Mouse (Mus musculus): ENCODE results near the gene Erich6. TPM values are rescaled to one million over a fixed set of nuclear protein-coding genes. Genes with fewer than 3 reads are reported as not detected.

The Erich6 gene
- polyA plus RNA-seq, 1 experiment, result 1.9 TPM

DNA sequence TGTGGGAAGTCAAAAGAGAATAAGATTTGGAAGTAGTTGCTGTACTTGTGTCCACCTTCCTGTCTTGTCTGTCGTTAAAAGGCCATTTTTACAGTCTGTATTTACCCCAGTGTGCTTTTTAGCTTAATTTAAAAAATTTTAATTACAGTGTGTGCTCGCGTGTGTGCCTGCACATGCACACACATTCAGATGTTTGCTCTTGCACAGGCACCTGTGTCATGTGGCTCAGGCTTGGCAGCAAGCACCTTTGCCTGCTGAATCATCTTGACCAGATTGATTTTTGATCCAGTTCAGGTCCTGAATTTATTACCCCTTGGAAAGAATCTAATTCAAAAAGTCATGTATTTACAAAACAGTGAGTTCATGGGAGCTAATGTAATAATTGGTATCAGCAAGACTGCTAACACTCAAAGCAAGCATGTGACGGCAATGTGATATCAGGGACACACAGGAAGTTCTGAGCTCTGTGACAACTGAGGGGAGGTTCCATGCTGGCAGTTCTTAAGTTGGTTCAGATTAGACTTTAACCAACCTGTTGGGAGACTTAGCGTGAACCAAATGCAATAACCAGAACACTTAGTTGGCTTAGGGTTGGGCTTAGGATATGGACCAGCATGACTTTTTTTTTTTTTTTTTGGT, 54.1 kb downstream of the Erich6 start:
- Histone ChIP-seq H3K27ac (ENCODE audit: insufficient read depth, low read length) (no peak overlapping the region), H3K4me1 (ENCODE audit: control insufficient read depth, insufficient read depth, low read length) (peaks cover 5% of the 10 kb centered on the region), H3K4me3 (replicated peaks; ENCODE audit: insufficient read depth, low read depth, low read length) (no peak overlapping the region), H3K27me3 (ENCODE audit: control insufficient read depth, insufficient read depth, low read length) (no peaks in the 10 kb centered on the region)
- WGBS, result 67% methylated on average over 5 of the region's 5 CpGs
- DNase-seq, result no peak
- no peak for TF ChIP-seq POLR2A (IDR thresholded peaks at IDR 0.05; ENCODE audit: borderline replicate concordance, insufficient read depth, low read length)

DNA sequence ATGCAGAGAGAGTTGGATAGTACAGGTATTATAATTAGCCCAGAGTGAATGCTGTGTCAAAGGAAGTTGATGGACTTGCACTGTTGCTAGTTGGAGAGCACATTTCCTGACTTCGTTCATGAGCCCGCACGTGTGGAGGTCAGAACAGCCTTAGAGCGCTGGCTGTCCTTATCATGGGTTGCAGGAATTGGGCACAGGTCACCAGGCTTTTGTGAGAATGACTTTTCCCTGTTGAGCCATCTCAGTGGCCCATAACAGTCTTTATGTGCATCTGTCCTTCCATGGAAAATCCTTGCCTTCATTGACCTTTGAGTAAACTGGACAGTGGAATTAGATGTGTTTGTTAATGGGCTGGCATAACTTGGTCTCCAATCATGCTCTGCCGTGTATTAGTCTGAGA, 54.7 kb downstream of the Erich6 start:
- no peak for TF ChIP-seq CTCF (IDR thresholded peaks at IDR 0.05; ENCODE audit: borderline replicate concordance, insufficient read depth, low read depth, low read length)
- no peak for TF ChIP-seq POLR2A (IDR thresholded peaks at IDR 0.05; ENCODE audit: borderline replicate concordance, insufficient read depth, low read length)
- Histone ChIP-seq H3K4me1 (ENCODE audit: control insufficient read depth, insufficient read depth, low read length) (peaks cover 5% of the 10 kb centered on the region), H3K4me3 (replicated peaks; ENCODE audit: insufficient read depth, low read depth, low read length) (no peak overlapping the region), H3K27ac (ENCODE audit: insufficient read depth, low read length) (no peak overlapping the region), H3K27me3 (ENCODE audit: control insufficient read depth, insufficient read depth, low read length) (no peaks in the 10 kb centered on the region)
- no peak for DNase-seq
- WGBS, result 72% methylated on average over 5 of the region's 5 CpGs

DNA sequence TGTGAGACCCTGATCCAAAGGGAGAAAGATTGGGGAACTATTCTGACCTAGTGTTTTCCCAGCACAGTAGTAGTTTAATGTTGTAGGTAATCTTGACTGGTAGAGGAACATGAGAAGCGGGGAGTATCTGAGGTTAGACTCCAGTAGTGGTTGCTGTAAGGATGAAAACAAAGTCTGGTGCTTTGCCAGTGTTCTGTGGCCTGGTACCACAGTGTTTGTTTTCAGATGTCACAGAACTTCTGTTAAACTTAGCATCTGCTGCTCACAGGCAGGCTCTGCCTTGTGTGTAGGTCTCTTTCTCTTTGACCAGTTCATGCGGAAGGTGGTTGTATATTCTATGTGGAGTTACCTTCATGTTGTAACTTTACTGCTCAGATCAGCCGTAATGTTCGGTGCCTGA, 55.5 kb downstream of the Erich6 start:
- TF ChIP-seq POLR2A (IDR thresholded peaks at IDR 0.05; ENCODE audit: borderline replicate concordance, insufficient read depth, low read length), result no peak
- no peak for TF ChIP-seq CTCF (IDR thresholded peaks at IDR 0.05; ENCODE audit: borderline replicate concordance, insufficient read depth, low read depth, low read length)
- DNase-seq, result no peak
- peaks cover 5% of the 10 kb centered on the region for H3K4me1 ChIP-seq (ENCODE audit: control insufficient read depth, insufficient read depth, low read length)
- H3K27ac ChIP-seq (ENCODE audit: insufficient read depth, low read length), result no peak overlapping the region
- no peaks in the 10 kb centered on the region for H3K27me3 ChIP-seq (ENCODE audit: control insufficient read depth, insufficient read depth, low read length)
- H3K4me3 ChIP-seq (replicated peaks; ENCODE audit: insufficient read depth, low read depth, low read length), result no peak overlapping the region
- WGBS, result 80% methylated on average over 4 of the region's 4 CpGs

DNA sequence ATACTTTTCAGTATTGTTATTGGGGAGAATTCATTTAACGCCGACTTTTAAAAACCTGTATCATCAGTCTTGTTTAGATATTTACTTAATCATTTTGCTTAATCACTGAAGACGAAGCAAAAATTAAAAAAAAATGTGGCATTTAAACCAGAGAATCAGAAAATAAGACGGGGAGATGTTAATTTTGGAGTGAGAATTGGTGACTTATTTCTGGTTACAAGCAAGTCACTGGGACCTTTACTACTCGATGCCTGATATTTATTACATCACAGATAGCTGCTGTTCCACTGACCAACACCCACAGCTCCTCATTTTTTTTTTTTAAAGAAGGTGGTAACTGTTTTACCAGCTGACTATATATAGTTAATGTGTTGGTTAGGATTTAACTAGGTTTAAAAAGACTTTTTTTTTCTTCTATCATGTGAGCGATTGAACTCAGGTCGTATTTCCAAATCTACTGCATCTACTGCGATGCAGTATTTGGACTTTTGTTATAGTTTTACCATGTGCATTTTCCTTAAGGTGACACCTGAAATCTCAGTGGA, 59.4 kb downstream of the Erich6 start:
- Histone ChIP-seq H3K4me1 (ENCODE audit: control insufficient read depth, insufficient read depth, low read length) (peaks cover 4% of the 10 kb centered on the region), H3K27ac (ENCODE audit: insufficient read depth, low read length) (no peak overlapping the region), H3K27me3 (ENCODE audit: control insufficient read depth, insufficient read depth, low read length) (no peaks in the 10 kb centered on the region), H3K4me3 (replicated peaks; ENCODE audit: insufficient read depth, low read depth, low read length) (peak overlapping the region; percentile 56)
- no peak for DNase-seq
- TF ChIP-seq CTCF (IDR thresholded peaks at IDR 0.05; ENCODE audit: borderline replicate concordance, insufficient read depth, low read depth, low read length) (no peak), POLR2A (IDR thresholded peaks at IDR 0.05; ENCODE audit: borderline replicate concordance, insufficient read depth, low read length) (no peak)
- WGBS, result 3% methylated on average over 8 of the region's 8 CpGs

DNA sequence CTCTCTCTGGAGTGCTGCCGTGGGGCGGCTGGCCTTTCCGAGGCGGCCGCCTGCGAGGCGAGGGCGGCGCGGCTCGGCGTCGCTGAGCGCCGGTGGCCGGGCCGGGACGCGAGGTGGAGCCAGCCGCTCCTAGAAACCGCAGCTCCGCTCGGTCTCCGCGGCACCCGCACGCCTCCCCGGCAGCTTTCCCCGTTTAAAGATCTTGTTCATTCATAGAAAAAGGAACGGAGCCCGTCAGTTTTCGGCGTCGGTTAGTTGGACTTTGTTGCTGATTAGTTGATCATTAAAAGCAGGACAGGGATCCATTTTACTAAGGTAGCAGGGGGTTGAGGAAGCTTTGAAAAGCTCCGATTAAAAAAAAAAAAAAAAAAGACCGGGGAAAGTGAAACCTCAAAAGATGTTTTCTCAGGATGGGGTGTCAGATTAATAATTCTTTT, 59.9 kb downstream of the Erich6 start:
- Histone ChIP-seq H3K27ac (ENCODE audit: insufficient read depth, low read length) (peak overlapping the region; percentile 67), H3K4me1 (ENCODE audit: control insufficient read depth, insufficient read depth, low read length) (no peaks in the 10 kb centered on the region; the same call in 1 of the 2 replicates), H3K4me3 (replicated peaks; ENCODE audit: insufficient read depth, low read depth, low read length) (peak overlapping the region; percentile 56), H3K27me3 (ENCODE audit: control insufficient read depth, insufficient read depth, low read length) (no peaks in the 10 kb centered on the region)
- no peak for DNase-seq
- under 1% methylated on average over 36 of the region's 36 CpGs for WGBS
- no peak for TF ChIP-seq CTCF (IDR thresholded peaks at IDR 0.05; ENCODE audit: borderline replicate concordance, insufficient read depth, low read depth, low read length)
- no peak for TF ChIP-seq POLR2A (IDR thresholded peaks at IDR 0.05; ENCODE audit: borderline replicate concordance, insufficient read depth, low read length)

DNA sequence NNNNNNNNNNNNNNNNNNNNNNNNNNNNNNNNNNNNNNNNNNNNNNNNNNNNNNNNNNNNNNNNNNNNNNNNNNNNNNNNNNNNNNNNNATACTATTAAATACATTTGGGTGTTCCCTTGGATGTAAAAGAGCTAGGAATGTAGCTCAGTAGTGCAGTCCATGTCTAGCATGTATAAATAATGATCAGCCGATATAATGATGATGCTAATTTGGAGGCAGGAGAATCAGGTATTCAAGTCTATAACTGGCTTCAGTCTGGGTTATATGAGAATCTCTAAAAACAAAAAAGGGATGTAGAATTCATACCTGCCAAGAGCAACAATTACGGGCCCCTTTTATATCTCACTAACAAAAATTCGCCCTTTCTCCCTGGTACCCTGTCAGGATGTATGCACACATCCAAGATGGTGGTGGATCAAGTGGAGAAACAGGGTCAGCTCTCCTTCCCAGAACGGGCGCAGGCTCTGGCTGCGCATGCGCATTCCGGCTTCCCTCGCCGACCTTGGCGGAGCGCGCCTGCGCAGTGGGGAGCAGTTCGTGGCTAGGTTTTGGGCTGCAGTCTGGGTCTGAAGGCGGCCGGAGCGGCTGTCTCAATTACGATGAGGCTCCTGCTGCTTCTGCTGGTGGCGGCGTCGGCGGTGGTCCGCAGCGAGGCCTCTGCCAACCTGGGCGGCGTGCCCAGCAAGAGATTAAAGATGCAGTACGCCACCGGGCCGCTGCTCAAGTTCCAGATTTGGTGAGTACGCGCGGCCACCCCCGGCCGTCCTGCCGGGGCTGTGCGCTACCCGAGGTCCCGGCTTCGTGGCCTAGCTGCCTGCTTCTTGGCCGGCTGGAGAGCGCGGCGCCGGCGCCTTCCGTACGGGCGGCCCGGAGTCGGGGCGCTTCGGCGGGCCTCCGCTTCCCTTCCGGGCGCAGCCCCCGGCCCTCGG, 60.6 kb downstream of the Erich6 start, which contains the start of gene Selenot:
Gene Selenot, plus strand, starts transcription at position 500 of the 930 bp plus-strand sequence.
- H3K27me3 ChIP-seq (ENCODE audit: control insufficient read depth, insufficient read depth, low read length), result no peaks in the 10 kb centered on the region
- 1% methylated on average over 59 of the region's 59 CpGs for WGBS
- H3K4me1 ChIP-seq (ENCODE audit: control insufficient read depth, insufficient read depth, low read length), result no peaks in the 10 kb centered on the region; the same call in 1 of the 2 replicates
- peak within 1 kb of the TSS; percentile 67 for H3K27ac ChIP-seq (ENCODE audit: insufficient read depth, low read length)
- peak; percentile 98 to 99 for DNase-seq
- no peak for TF ChIP-seq CTCF (IDR thresholded peaks at IDR 0.05; ENCODE audit: borderline replicate concordance, insufficient read depth, low read depth, low read length)
- TF ChIP-seq POLR2A (IDR thresholded peaks at IDR 0.05; ENCODE audit: borderline replicate concordance, insufficient read depth, low read length), result peak; percentile 96
- H3K4me3 ChIP-seq (replicated peaks; ENCODE audit: insufficient read depth, low read depth, low read length), result peak within 1 kb of the TSS; percentile 56

DNA sequence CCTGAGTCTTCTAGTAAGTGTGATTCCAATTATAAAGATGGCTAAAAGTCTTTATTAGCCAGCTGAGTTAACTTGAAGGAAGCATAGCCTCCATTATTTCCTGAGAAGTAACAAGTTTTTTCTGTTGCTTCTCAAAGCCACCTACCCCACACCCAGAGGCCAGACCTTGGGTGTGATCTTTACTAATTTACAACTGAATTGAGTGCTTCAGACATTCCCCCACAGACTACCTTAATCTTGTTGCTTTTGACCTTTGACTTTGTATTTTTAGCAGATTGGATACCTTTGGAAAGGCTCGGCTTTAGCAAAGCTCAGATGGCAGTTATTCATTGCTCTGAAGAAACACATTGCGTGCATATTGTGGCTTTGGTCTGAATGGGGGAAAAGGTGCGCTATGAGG, 66.2 kb downstream of the Erich6 start:
- no peak overlapping the region for H3K27ac ChIP-seq (ENCODE audit: insufficient read depth, low read length)
- H3K4me1 ChIP-seq (ENCODE audit: control insufficient read depth, insufficient read depth, low read length), result no peaks in the 10 kb centered on the region
- no peaks in the 10 kb centered on the region for H3K27me3 ChIP-seq (ENCODE audit: control insufficient read depth, insufficient read depth, low read length)
- WGBS, result 91% methylated on average over 3 of the region's 3 CpGs
- DNase-seq, result no peak
- no peak overlapping the region for H3K4me3 ChIP-seq (replicated peaks; ENCODE audit: insufficient read depth, low read depth, low read length)
- TF ChIP-seq POLR2A (IDR thresholded peaks at IDR 0.05; ENCODE audit: borderline replicate concordance, insufficient read depth, low read length) (no peak), CTCF (IDR thresholded peaks at IDR 0.05; ENCODE audit: borderline replicate concordance, insufficient read depth, low read depth, low read length) (no peak)

Other genes with a start within 250 kb of the Erich6 start
- gene Tsc22d2, start 222.5 kb downstream of the Erich6 start, polyA plus RNA-seq (2012; rRNA removed), result 13.0 and 13.3 TPM in 2 replicates
- 36.9 and 37.0 TPM in 2 replicates for gene Eif2a, start 111.4 kb downstream of the Erich6 start, polyA plus RNA-seq (2012; rRNA removed)
- 22.3 and 23.4 TPM in 2 replicates for gene Serp1, start 111.3 kb downstream of the Erich6 start, polyA plus RNA-seq (2012; rRNA removed)
- gene Selenot, start 60.6 kb downstream of the Erich6 start, polyA plus RNA-seq (2012; rRNA removed), result 121 and 125 TPM in 2 replicates
- gene Siah2, start 55.2 kb upstream of the Erich6 start, polyA plus RNA-seq (2012; rRNA removed), result 25.0 and 26.7 TPM in 2 replicates
- 2.1 and 2.4 TPM in 2 replicates for gene Mindy4b-ps, start 185.1 kb upstream of the Erich6 start, polyA plus RNA-seq (2012; rRNA removed)
- gene Clrn1, start 248.1 kb upstream of the Erich6 start, polyA plus RNA-seq (2012; rRNA removed), result 0.61 and 0.81 TPM in 2 replicates

All from cerebellum, adult 2 months (tissue).